Mouse (Mus musculus): ENCODE results near the gene Mtmr4. TPM values are rescaled to one million over a fixed set of nuclear protein-coding genes. Genes with fewer than 3 reads are reported as not detected.

The Mtmr4 gene
- polyA plus RNA-seq, 1 experiment from 2014 or later: 9.4 TPM

GRCm38 (mm10) chr11:87617606-87618005 lies 25.6 kb downstream of the Mtmr4 start:
- H3K27ac ChIP-seq: 0 out of 2 replicates have a peak overlapping the region, but pooled peaks have one; percentile 31
- no peak for DNase-seq
- peaks cover 56% of the 10 kb centered on the region for H3K36me3 ChIP-seq

GRCm38 (mm10) chr11:87623160-87623559 lies 31.2 kb downstream of the Mtmr4 start:
- peaks cover 15% of the 10 kb centered on the region; the same call in 1 of the 2 replicates for H3K36me3 ChIP-seq
- WGBS (ENCODE audit: insufficient replicate concordance): 79% methylated on average over 4 of the region's 4 CpGs
- H3K27ac ChIP-seq: no peak overlapping the region
- no peaks in the 10 kb centered on the region for H3K9me3 ChIP-seq (replicated peaks)
- no peak for ATAC-seq (ENCODE audit: low read depth)
- no peak overlapping the region for H3K9ac ChIP-seq
- no peaks in the 10 kb centered on the region for H3K27me3 ChIP-seq
- H3K4me2 ChIP-seq: no peak overlapping the region
- H3K4me3 ChIP-seq (replicated peaks): no peak overlapping the region
- DNase-seq: no peak
- H3K4me1 ChIP-seq (replicated peaks): peaks cover 22% of the 10 kb centered on the region

More at GRCm38 (mm10) chr11:87617606-87618005, 25.6 kb downstream of the Mtmr4 start:
- Histone ChIP-seq H3K27me3 (no peaks in the 10 kb centered on the region), H3K9me3 (replicated peaks) (no peaks in the 10 kb centered on the region), H3K4me3 (replicated peaks) (no peak overlapping the region), H3K4me1 (replicated peaks) (peaks cover 28% of the 10 kb centered on the region), H3K4me2 (no peak overlapping the region), H3K9ac (no peak overlapping the region)
- no peak for ATAC-seq (ENCODE audit: low read depth)
- WGBS (ENCODE audit: insufficient replicate concordance): 92% methylated on average over 32 of the region's 32 CpGs

GRCm38 (mm10) chr11:87629859-87630258 lies 37.9 kb downstream of the Mtmr4 start:
- Histone ChIP-seq H3K4me3 (replicated peaks) (no peak overlapping the region), H3K4me1 (replicated peaks) (peaks cover 4% of the 10 kb centered on the region; the same call in 1 of the 2 replicates), H3K36me3 (0 out of 2 replicates have a peak, but pooled peaks cover 3% of the 10 kb centered on the region), H3K27me3 (no peaks in the 10 kb centered on the region), H3K9ac (no peak overlapping the region), H3K9me3 (replicated peaks) (no peaks in the 10 kb centered on the region), H3K27ac (no peak overlapping the region), H3K4me2 (no peak overlapping the region)
- peak; percentile 17 for DNase-seq
- ATAC-seq (ENCODE audit: low read depth): 0 out of 2 replicates have a peak, but pooled peaks have one; percentile 41
- WGBS (ENCODE audit: insufficient replicate concordance): 15% methylated on average over 10 of the region's 10 CpGs

- 35% methylated on average over 2 of the region's 2 CpGs for WGBS (ENCODE audit: insufficient replicate concordance)
- ATAC-seq (ENCODE audit: low read depth): peak; percentile 52
These were observed 46.8 kb downstream of the Mtmr4 start for GRCm38 (mm10) chr11:87638793-87639192.

GRCm38 (mm10) chr11:87639206-87639605 lies 47.2 kb downstream of the Mtmr4 start:
- Histone ChIP-seq H3K4me3 (replicated peaks) (peak overlapping the region; percentile 58), H3K4me1 (replicated peaks) (peaks cover 12% of the 10 kb centered on the region), H3K27me3 (no peaks in the 10 kb centered on the region), H3K9me3 (replicated peaks) (no peaks in the 10 kb centered on the region), H3K9ac (peak overlapping the region; percentile 77), H3K4me2 (peak overlapping the region; percentile 82), H3K27ac (peak overlapping the region; percentile 55), H3K36me3 (no peaks in the 10 kb centered on the region)
- 0% methylated on average over 29 of the region's 29 CpGs for WGBS (ENCODE audit: insufficient replicate concordance)
- ATAC-seq (ENCODE audit: low read depth): peak; percentile 99
- DNase-seq: peak; percentile 73

More at GRCm38 (mm10) chr11:87638793-87639192, 46.8 kb downstream of the Mtmr4 start:
- H3K9me3 ChIP-seq (replicated peaks): no peaks in the 10 kb centered on the region
- H3K4me1 ChIP-seq (replicated peaks): peaks cover 12% of the 10 kb centered on the region
- H3K9ac ChIP-seq: peak overlapping the region; percentile 77
- H3K36me3 ChIP-seq: no peaks in the 10 kb centered on the region
- DNase-seq: no peak
- no peaks in the 10 kb centered on the region for H3K27me3 ChIP-seq
- H3K4me2 ChIP-seq: peak overlapping the region; percentile 82
- peak overlapping the region; percentile 58 for H3K4me3 ChIP-seq (replicated peaks)
- H3K27ac ChIP-seq: peak overlapping the region; percentile 55

- H3K4me3 ChIP-seq (replicated peaks): no peak overlapping the region
- H3K27me3 ChIP-seq: no peaks in the 10 kb centered on the region
- no peak overlapping the region for H3K4me2 ChIP-seq
- ATAC-seq (ENCODE audit: low read depth): no peak
- H3K9ac ChIP-seq: no peak overlapping the region
- no peak overlapping the region for H3K27ac ChIP-seq
- H3K36me3 ChIP-seq: no peaks in the 10 kb centered on the region
- H3K4me1 ChIP-seq (replicated peaks): peaks cover 18% of the 10 kb centered on the region
- DNase-seq: no peak
- no peaks in the 10 kb centered on the region for H3K9me3 ChIP-seq (replicated peaks)
These were observed 50.9 kb downstream of the Mtmr4 start for GRCm38 (mm10) chr11:87642865-87643264.

- H3K27ac ChIP-seq: no peak overlapping the region
- H3K4me1 ChIP-seq (replicated peaks): no peaks in the 10 kb centered on the region
- no peaks in the 10 kb centered on the region; the same call in 1 of the 2 replicates for H3K27me3 ChIP-seq
- H3K4me2 ChIP-seq: no peak overlapping the region
- no peak overlapping the region for H3K4me3 ChIP-seq (replicated peaks)
- no peak for DNase-seq
- ATAC-seq (ENCODE audit: low read depth): no peak
- no peaks in the 10 kb centered on the region for H3K9me3 ChIP-seq (replicated peaks)
- 51% methylated on average over 5 of the region's 5 CpGs for WGBS (ENCODE audit: insufficient replicate concordance)
- H3K9ac ChIP-seq: no peak overlapping the region
- H3K36me3 ChIP-seq: no peaks in the 10 kb centered on the region
These were observed 62.7 kb downstream of the Mtmr4 start for GRCm38 (mm10) chr11:87654693-87655092.

- H3K4me2 ChIP-seq: no peak overlapping the region
- H3K4me1 ChIP-seq (replicated peaks): peaks cover 8% of the 10 kb centered on the region
- ATAC-seq (ENCODE audit: low read depth): no peak
- no peak overlapping the region for H3K4me3 ChIP-seq (replicated peaks)
- no peaks in the 10 kb centered on the region for H3K9me3 ChIP-seq (replicated peaks)
- H3K27ac ChIP-seq: no peak overlapping the region
- 55% methylated on average over 7 of the region's 7 CpGs for WGBS (ENCODE audit: insufficient replicate concordance)
- H3K36me3 ChIP-seq: no peaks in the 10 kb centered on the region
- no peak for DNase-seq
- no peak overlapping the region for H3K9ac ChIP-seq
- H3K27me3 ChIP-seq: no peaks in the 10 kb centered on the region; the same call in 1 of the 2 replicates
These were observed 67.3 kb downstream of the Mtmr4 start for GRCm38 (mm10) chr11:87659216-87659615.

- Histone ChIP-seq H3K9me3 (replicated peaks) (no peaks in the 10 kb centered on the region), H3K4me1 (replicated peaks) (peaks cover 8% of the 10 kb centered on the region), H3K9ac (peak within 1 kb of the TSS; percentile 53), H3K27ac (no peak within 1 kb of the TSS), H3K4me2 (peak within 1 kb of the TSS; percentile 56), H3K4me3 (replicated peaks) (peak within 1 kb of the TSS; percentile 51), H3K36me3 (no peaks in the 10 kb centered on the region), H3K27me3 (no peaks in the 10 kb centered on the region; the same call in 1 of the 2 replicates)
- peak; percentile 90 for ATAC-seq (ENCODE audit: low read depth)
- peak; percentile 78 for DNase-seq
- under 1% methylated on average over 8 of the region's 8 CpGs for WGBS (ENCODE audit: insufficient replicate concordance)
These were observed 70.4 kb downstream of the Mtmr4 start, which contains the start of gene Rnf43 for GRCm38 (mm10) chr11:87662407-87662806. Rnf43 (plus strand) TSS chr11:87662722.

- no peak for ATAC-seq (ENCODE audit: low read depth)
- Histone ChIP-seq H3K27me3 (no peaks in the 10 kb centered on the region; the same call in 1 of the 2 replicates), H3K36me3 (no peaks in the 10 kb centered on the region), H3K27ac (no peak overlapping the region), H3K9ac (peak overlapping the region; percentile 53), H3K4me2 (peak overlapping the region; percentile 56), H3K9me3 (replicated peaks) (no peaks in the 10 kb centered on the region), H3K4me1 (replicated peaks) (peaks cover 12% of the 10 kb centered on the region), H3K4me3 (replicated peaks) (peak overlapping the region; percentile 51)
- DNase-seq: no peak
- WGBS (ENCODE audit: insufficient replicate concordance): 21% methylated on average over 14 of the region's 14 CpGs
These were observed 70.9 kb downstream of the Mtmr4 start for GRCm38 (mm10) chr11:87662822-87663221.

GRCm38 (mm10) chr11:87663948-87664347 lies 72.0 kb downstream of the Mtmr4 start:
- no peaks in the 10 kb centered on the region for H3K9me3 ChIP-seq (replicated peaks)
- no peak for ATAC-seq (ENCODE audit: low read depth)
- H3K27ac ChIP-seq: no peak overlapping the region
- H3K9ac ChIP-seq: peak overlapping the region; percentile 42; the same call in 1 of the 2 replicates
- no peaks in the 10 kb centered on the region for H3K36me3 ChIP-seq
- peak overlapping the region; percentile 51 for H3K4me3 ChIP-seq (replicated peaks)
- peak overlapping the region; percentile 35 for H3K4me2 ChIP-seq
- no peak for DNase-seq
- 76% methylated on average over 6 of the region's 6 CpGs for WGBS (ENCODE audit: insufficient replicate concordance)
- H3K27me3 ChIP-seq: no peaks in the 10 kb centered on the region; the same call in 1 of the 2 replicates
- H3K4me1 ChIP-seq (replicated peaks): peaks cover 18% of the 10 kb centered on the region

GRCm38 (mm10) chr11:87664521-87664920 lies 72.6 kb downstream of the Mtmr4 start:
- Histone ChIP-seq H3K27ac (no peak overlapping the region), H3K4me1 (replicated peaks) (peaks cover 18% of the 10 kb centered on the region), H3K4me3 (replicated peaks) (peak overlapping the region; percentile 51), H3K36me3 (no peaks in the 10 kb centered on the region), H3K9ac (peak overlapping the region; percentile 42), H3K4me2 (peak overlapping the region; percentile 35), H3K27me3 (no peaks in the 10 kb centered on the region; the same call in 1 of the 2 replicates), H3K9me3 (replicated peaks) (no peaks in the 10 kb centered on the region)
- 69% methylated on average over 12 of the region's 12 CpGs for WGBS (ENCODE audit: insufficient replicate concordance)
- DNase-seq (no peak), ATAC-seq (ENCODE audit: low read depth) (no peak)
